Mouse (Mus musculus) CH12.LX (cell line): ENCODE measurements around the gene S1pr4.

Experiments used
- CHD1 ChIP-seq: IDR thresholded peaks from 2 replicates; pipeline ENCODE4 v1.6.1; 2012; ENCODE audit warnings: low read depth, low read length, improper control_type of control experiment, inconsistent platforms
- CTCF ChIP-seq, 2 experiments: IDR thresholded peaks in 1 of 2; conservative IDR thresholded peaks in 1 of 2; 2 replicates each; pipeline ENCODE4 v1.5.1; 2011 to 2012; ENCODE audit warnings: low read depth in 2 of 2, low read length in 2 of 2, improper control_type of control experiment in 1 of 2, inconsistent platforms in 1 of 2, mild to moderate bottlenecking in 1 of 2, moderate library complexity in 1 of 2
- EP300 ChIP-seq: IDR thresholded peaks from 2 replicates; pipeline ENCODE4 v1.6.1; 2011; ENCODE audit warnings: low read length, improper control_type of control experiment
- KAT2A ChIP-seq: IDR thresholded peaks from 2 replicates; pipeline ENCODE4 v1.6.1; 2012; ENCODE audit warnings: low read length, improper control_type of control experiment, inconsistent platforms; ENCODE audit not compliant: insufficient replicate concordance
- MAX ChIP-seq: IDR thresholded peaks from 2 replicates; pipeline ENCODE4 v1.6.1; 2011; ENCODE audit warnings: low read length, improper control_type of control experiment
- MAZ ChIP-seq: IDR thresholded peaks from 2 replicates; pipeline ENCODE4 v1.6.1; 2012; ENCODE audit warnings: low read depth, mild to moderate bottlenecking, inconsistent platforms, low read length, improper control_type of control experiment, moderate library complexity
- NELFE ChIP-seq: IDR thresholded peaks from 2 replicates; pipeline ENCODE4 v1.6.1; 2011; ENCODE audit warnings: low read depth, low read length, improper control_type of control experiment
- NRF1 ChIP-seq: IDR thresholded peaks from 2 replicates; pipeline ENCODE4 v1.6.1; 2014; ENCODE audit warnings: low read depth, mild to moderate bottlenecking, inconsistent platforms, low read length, improper control_type of control experiment, moderate library complexity
- POLR2A ChIP-seq: IDR thresholded peaks from 2 replicates; pipeline ENCODE4 v1.6.1; 2011; ENCODE audit warnings: low read depth, mild to moderate bottlenecking, improper control_type of control experiment, low read length
- RAD21 ChIP-seq: IDR thresholded peaks from 2 replicates; pipeline ENCODE4 v1.6.1; 2011; ENCODE audit warnings: low read depth, mild to moderate bottlenecking, low read length, improper control_type of control experiment, moderate library complexity
- UBTF ChIP-seq: IDR thresholded peaks from 2 replicates; pipeline ENCODE4 v1.6.1; 2012; ENCODE audit warnings: low read depth, mild to moderate bottlenecking, inconsistent platforms, low read length, improper control_type of control experiment, moderate library complexity
- USF2 ChIP-seq: conservative IDR thresholded peaks from 2 replicates; pipeline ENCODE4 v1.6.1; 2011; ENCODE audit warnings: low read depth, low read length, improper control_type of control experiment
- ZC3H11A ChIP-seq: IDR thresholded peaks from 2 replicates; pipeline ENCODE4 v1.6.1; 2012; ENCODE audit warnings: low read depth, mild to moderate bottlenecking, inconsistent platforms, low read length, improper control_type of control experiment
- ZKSCAN1 ChIP-seq: IDR thresholded peaks from 2 replicates; pipeline ENCODE4 v1.6.1; 2012; ENCODE audit warnings: low read depth, inconsistent platforms, low read length, improper control_type of control experiment, borderline replicate concordance

DNA sequence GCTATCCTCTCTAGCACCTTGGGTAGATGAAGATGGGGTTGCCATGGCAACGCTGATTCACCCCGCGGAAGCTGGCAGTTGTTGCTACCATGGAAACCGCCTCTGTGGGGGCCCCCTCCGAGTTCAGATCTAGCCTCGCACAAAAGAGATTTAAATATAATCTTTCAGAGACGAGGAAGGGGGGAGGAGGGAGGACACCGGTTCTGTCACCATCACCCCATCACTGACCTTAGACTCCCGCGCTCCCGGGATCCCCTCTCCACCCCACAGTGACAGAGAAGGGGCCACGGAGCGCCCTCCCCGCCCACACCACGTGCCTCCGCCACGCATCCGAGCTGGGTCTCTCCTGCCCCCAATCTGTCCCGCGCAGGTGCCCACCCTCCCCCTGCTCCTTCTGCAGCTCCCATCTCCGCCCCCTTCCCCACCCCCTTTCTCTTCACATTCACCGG, 26.9 kb downstream of the S1pr4 start:
- no peak for TF ChIP-seq EP300
- no peak for TF ChIP-seq ZKSCAN1
- no peak for TF ChIP-seq POLR2A
- no peak for TF ChIP-seq RAD21
- TF ChIP-seq KAT2A, result no peak
- no peak for TF ChIP-seq USF2
- TF ChIP-seq CTCF (conservative IDR thresholded peaks at IDR 0.05 in 1 of 2, IDR thresholded peaks at IDR 0.05 in 1 of 2; ENCODE audit: low read depth in 2 of 2, low read length in 2 of 2), result no peak
- no peak for TF ChIP-seq ZC3H11A
- no peak for TF ChIP-seq NELFE
- no peak for TF ChIP-seq CHD1
- TF ChIP-seq MAX, result no peak
- no peak for TF ChIP-seq MAZ
- no peak for TF ChIP-seq NRF1
- no peak for TF ChIP-seq UBTF
